Mouse (Mus musculus) spleen, postnatal 4 days (tissue): Measurements from ENCODE around the gene Sumo3.

Experiments
- DNase-seq, 2 experiments: peaks; one replicate each; pipeline ENCODE4 v3.0.0; 2022; ENCODE audit warnings: low spot score in 2 of 2

Sumo3 gene

DNA sequence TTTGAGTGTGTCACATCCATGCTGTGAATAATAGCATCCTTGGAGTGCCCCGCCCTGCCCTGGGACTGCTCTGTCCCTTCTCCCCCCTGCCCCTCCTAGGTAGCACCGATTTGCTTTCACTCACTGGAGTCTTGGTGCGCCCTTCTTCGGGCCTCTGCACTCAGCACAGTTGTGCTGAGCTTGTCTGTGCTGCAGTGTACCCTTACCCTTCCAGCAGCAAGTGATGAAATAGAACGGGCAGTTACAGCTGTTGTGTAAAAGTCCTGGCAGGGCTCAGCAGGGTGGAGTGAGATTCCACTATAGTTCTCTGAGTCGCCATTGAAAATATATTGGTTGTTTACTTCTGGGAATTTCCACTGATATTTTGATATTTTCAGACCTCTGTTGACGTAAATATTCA is 20.1 kb downstream of the Sumo3 start:
- no peak for DNase-seq

DNA sequence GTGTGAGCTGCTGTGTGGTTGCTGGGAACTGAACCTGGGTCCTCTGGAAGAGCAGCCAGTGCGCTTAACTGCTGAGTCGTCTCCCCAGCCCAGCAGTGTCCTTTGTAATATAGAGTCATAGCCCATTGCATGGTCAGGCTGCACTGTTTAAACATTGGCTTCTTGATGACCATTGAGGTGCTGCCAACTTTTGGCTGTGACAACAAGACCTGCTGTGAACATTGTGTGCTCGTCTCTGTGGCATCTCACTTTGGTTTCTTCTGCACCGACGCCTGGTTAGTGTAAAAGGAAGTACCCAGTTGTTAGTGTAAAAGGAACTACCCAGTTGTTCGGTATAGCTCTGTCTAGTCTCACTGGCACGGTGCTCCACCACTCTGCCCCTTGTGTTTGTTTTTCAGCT is 20.7 kb downstream of the Sumo3 start:
- DNase-seq = no peak

DNA sequence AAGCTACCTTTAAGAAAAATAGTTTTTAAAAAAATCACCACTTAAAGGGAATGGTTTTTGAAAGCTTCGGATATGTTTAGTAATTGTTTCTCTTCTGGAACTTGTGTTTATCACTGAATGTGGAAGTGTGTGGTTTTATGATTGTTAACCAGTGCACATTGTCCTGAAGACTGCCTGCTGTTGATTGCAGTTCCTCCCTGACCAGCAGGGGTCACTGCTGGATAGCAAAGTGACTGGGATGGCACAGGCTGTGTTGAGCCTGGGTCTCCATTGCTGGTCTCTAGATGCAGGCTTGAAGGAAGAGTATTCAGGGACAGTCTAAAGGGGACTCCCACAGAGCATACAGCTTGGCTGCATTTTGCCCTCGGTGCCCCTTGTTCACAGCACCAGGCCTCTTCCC is 21.6 kb downstream of the Sumo3 start:
- peak; percentile 80 to 92 for DNase-seq

DNA sequence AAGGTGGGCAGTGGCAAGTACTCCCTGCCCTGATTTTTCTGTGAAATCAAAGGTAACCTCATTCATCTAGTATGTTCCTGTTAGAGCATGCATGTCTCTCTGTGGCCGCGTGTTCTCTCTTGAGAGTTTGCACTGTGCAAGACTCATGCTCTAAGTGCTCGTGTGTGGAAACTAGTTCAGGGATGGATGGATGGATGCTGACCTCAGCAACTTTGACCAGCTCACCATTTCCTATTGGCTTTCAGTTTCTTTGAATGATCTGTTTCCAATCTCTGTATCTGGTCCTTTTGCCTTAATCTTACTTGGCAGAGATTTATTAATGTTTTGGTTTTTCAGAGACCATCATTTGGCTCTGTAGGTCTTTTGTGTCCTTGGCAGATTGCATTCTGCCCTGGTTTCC is 23.3 kb downstream of the Sumo3 start:
- DNase-seq = no peak

DNA sequence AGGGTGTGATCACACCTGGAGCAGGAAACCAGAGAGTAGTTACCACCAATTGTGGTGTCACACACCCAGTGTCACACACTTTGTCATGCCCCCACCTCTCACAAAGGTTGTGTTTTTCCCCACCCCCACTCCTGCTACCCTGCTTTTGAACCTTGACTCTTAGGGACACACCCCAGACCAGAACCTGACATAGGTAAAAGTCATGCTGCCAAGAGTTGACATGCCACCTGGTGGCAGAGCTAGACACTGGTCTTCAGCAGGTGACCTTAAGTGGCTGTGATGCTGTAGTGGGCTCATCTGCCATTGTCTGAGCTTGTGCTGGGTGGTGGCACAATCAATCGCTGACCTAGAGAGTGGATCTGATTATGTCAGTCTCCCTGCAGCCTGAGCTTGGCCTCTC is 24.1 kb downstream of the Sumo3 start:
- DNase-seq = no peak

DNA sequence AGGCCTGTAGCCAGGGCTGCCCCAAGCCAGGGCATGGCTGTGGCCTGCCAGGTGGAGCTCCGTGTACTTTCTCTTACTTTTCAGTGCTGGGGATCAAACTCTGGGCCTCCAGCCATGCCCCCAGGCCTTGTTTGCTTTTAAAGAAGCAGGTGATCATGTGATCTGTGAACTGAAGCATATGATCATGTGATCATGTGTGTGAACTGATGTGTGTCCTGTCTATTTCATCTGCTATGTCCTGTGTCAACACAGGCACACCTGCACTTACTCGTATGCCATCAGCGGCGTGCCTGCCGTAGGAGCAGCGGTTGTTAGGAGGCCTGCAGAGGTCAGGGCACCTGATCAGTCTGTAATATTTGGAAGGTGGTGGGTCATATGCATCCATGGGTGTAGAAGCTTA is 28.1 kb downstream of the Sumo3 start:
- no peak for DNase-seq

DNA sequence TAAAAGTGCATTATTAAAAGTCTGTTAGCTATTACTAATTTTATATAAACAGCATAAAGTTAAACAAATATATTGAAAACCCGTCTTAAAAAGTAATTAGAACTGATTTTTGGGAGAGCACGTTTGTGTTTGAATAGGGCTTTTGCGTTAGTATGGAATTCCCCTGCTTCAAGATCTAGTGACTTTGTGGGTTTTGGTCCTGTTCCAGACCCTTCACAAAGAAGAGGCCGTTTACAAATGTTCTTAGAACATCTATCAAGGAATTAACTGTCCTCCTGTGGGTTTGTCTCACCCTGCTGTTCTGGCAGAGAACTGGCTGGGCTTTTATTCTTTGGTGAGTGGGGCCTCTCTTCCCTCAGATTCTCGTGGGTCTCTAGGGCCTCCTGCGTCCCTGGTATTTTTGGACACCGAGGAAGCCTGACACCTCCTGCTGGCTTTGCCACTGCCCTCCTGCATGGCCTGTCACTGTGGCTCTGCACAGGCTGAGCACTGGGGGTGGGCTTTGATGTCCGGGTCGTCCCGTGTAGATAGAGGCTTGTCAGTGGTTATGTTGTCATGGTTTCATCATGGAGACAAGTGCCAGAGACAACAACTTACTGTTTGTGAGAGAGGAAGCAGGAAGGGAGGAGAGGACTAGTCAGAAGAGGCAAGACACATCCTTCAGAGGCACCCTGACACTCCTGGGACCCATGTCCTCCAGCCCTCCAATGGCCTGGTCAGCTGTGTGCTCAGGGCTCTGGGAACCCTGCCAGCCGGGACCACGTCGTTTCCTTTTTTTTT is 28.7 kb downstream of the Sumo3 start:
- DNase-seq = no peak

DNA sequence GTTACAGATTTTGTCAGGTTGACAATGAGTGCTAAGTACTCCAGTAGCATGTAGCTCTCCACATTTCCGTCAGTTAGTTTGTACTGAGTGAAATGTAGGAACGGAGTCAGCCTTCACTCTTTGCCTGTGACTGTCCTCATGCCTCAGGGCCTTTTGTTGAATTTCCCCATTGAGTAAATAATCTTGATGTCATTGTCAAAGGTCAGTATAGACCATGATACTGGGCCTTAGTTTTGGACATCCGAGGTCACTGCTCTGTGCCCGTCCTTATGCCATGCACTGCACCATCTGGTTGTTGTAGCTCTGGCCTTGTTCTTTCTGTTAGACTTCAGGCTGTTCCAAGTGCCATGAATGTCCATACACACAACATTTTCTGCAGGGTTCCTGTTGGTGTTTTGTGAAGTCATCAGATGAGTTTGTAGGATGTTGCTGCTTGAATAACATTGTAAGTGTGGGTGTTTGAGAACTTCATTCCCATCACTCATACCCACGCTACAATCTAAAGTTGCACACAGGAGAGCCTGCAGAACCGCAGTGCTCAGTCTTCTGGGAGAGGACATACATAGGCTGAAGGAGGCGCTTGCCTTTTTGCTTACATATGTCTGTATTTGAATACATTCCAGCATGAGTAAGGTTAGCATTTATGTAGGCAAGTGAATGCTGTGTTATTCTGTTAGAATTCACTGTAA is 30.5 kb downstream of the Sumo3 start:
- DNase-seq = no peak

DNA sequence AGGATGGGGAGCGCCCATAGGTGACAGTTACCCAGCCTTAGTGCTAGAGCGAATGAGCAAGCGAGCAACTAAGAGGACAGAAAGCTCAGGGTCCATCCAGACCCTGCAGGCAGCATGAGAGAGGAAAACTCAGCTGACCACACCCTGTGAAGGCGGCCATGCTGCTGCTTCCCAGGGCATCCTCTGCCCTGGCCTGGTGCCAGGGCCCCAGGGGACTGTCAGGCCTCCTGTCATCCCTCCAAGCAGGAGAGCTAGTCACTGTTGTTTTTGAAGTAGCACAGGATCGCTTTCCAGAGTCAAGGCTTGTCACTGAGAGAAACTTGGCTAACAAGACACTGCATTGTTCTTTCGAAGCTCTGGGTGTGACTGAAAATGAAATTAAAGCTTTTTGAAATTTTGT is 33.1 kb downstream of the Sumo3 start:
- no peak for DNase-seq

DNA sequence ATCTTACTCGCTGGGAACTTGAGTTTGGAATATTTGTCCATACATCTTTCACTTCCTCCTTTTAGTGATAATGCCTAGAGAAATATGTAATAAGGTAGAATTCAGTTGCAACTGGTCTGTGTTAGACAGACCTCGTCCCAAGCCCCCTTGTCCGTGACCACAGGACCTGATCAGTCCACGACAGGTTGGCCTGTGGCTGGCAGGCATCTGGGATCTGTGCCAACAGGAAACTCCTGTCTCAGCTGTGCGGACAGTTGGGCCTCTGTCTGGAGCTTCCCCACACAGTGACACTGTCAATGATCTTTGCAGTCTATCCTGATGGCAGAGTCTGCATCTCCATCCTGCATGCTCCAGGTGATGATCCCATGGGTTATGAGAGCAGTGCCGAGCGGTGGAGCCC is 37.3 kb downstream of the Sumo3 start:
- DNase-seq = no peak

DNA sequence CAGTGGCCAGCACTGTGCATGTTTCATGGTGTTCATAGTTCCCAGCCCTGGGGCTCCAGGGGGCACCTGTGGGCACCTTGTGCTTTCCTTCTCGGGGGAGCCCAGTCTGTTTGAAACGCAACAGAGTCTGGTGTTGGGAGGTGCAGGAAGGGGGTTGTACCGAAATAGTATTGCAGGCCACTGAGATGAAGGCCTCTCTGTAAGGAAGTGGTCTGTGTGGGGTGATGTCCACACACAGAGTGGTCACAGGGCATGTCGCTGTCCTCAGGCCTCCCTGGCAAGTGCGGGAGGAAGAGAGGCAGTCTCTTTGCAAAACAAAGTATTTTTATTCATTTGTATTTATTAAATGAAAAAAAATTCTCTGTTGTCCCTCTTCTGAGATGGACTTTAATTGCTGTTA is 39.7 kb downstream of the Sumo3 start:
- no peak for DNase-seq

DNA sequence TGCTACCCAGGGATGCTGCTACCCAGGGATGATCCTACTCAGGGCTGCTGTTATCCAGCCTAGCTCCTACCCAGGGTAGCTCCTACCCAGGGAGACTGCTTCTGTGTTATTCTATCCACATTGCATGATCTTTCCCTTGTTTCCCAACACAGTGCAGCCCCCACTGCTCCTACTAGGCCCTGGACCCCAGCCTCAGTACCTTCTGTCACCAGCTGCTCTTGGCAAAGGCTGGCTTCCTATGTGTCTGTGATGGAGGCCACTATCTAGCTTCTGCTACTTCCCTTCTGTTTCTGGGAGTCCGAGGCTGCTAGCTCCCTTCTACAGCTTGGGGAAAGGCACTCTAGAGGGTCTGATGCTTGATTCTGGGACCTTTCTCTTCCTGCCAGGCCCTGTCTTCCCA is 41.6 kb downstream of the Sumo3 start:
- DNase-seq = no peak

DNA sequence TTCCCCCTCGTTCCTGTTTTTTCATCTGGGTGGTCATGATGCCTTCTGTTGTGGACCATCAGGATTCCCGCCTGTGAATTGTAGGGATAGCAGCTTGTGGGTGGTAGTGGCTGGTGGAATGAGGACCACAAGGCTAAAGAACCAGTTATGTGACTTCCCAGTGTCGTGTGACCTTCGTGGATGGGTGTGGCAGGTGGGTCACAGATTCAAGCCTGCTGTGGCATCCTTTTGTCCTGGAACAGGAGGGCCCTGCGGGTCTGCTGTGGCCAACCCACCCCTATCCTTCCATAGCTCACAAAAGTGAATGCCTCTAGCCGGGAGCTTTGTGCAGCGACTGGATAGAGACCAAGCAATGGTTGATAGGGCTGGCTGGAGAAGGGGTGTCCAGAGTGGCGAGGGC is 42.0 kb downstream of the Sumo3 start:
- DNase-seq = no peak

DNA sequence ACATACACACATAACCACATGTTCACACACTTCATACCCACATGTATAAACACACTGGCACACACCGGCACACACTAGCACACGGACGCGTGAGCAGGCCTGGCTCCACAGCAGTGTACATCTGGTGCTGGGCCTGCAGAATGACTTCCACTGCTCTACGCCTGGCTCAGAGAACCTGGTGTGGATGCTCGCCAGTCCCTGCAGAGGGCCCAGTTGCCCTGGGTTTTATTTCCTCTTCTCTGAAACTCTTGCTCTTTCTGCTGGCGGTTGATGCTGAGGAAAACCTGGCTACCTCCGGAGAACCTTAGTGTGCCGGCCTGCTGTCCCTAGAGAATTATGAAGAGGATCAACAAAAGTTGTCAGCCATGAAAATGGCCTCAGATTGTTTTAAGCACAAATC is 46.1 kb downstream of the Sumo3 start:
- DNase-seq = no peak

DNA sequence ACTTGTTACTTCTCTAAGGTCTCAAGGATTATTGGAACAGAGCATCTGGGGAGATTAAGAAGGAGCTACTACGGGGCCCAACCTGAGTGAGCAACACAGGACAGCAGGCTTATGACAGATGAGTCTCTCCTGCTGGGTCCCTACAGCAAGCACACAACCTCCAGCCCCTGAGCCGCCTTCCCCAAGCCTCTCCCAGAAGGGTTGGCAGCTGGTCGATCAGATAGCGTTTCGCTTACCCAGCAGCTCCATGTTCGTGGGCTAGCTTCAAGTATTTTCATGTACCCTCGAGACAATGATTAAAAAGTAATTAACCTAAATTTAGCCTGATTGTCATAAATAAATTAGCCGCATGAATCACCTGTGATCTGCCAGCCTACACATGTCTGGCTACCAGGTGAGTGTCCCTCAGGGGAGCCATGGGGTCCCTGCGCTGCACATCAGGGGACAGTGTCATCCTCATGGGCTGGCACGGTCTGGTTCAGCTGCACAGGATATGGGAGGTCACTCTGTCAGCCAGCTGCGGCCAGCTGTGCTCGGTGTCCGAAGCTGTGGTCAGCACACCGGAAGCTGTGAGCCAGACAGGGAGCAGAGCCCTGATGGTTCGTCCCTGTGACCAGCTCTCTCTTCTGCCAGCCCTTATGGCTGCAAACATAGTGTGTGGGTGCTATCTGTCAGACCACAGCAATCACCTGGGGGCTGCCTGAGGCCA is 52.5 kb downstream of the Sumo3 start:
- DNase-seq = no peak

DNA sequence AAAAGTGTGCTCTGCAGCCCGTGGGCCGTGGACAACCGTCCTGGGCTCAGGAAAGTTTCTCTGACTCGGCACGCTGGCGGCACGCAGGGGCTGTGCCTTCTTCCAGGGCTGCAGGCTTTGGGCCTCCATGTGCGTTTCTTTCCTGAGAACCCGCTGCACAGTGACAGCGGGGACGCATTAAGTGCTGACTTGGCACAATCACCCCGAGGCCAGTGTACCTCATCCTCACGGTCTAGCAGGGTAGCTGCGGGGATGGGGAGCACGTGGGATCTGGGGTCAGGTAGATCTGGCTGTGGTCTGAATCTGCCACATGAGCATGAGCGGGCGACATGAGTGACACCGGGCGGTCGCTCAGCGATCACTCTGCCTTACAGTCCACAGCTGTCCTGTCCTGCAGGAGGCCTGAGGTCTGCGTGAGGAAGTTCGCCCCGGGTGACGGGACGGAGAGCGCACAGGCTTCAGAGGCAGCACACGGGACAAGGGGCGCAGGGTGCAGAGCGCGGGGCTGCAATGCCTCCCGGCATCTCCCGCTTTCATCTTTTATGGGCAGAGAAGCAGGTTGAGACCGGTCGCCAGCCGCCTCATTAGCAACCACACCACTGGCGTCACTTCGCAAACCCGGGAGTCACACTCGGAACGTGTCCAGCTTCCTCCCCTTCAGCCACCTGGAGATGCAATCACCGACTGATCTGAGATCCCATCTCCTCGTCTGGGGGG is 58.2 kb downstream of the Sumo3 start:
- no peak for DNase-seq

DNA sequence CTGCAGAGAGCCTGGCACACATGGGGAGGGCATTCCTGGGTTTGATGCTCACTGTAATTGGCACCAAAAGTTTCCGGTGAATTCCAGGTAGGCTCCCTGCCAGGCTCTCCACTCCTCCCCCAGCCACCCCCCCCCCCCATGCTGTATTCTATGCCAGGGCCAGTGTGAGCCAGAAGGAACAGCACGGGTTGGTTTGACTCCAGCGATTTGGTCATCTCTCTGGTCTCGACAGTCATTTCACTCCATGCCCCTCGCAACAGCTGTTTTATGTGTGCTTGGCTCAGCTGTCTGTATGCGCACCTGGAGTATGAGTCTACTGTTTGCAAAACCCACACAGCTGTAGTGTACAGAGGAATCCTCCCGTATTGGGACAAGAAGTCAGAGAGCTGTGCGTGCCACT is 60.4 kb downstream of the Sumo3 start:
- no peak for DNase-seq

DNA sequence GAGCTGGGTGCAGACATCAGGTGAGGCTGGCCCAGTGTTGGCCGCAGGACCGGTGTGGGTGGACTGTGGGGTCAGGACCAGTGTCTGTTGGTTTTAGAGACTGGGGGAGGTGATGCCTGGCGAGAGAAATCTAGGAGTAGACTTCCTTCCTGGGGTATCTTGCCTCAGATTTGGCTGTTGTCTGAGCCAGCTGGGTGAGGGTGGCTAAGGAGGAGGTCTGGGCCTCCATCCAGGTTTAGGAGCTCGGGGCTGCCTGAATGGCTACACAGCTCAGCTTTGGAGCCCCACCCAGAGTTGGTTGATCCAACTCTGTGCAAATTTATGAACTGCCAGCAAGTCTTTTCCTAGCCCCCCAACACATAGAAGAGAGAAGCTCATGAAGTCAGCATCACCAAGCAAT is 61.5 kb downstream of the Sumo3 start:
- no peak for DNase-seq
